Mouse (Mus musculus) WW6 (cell line): Measurements from ENCODE around the gene S100a9.
A peak's percentile ranks its signal among the peaks of the same experiment; 100 is the strongest.

Source experiments
- DNase-seq: peaks from one replicate; pipeline ENCODE4 v3.0.0-alpha.2; 2013; ENCODE audit warnings: low read depth, low spot score

The S100a9 gene

GRCm38 (mm10) chr3:90695613-90696012, at the start of gene S100a9:
Gene S100a9, minus strand, starts transcription at chr3:90695721.
- no peak for DNase-seq

GRCm38 (mm10) chr3:90726606-90727005, 31.1 kb upstream of the S100a9 start, which contains the start of gene Pglyrp4:
Gene Pglyrp4, plus strand, starts transcription at chr3:90726906.
- DNase-seq = no peak

- peak; percentile 70 for DNase-seq
Observed at GRCm38 (mm10) chr3:90709591-90710460, 14.3 kb upstream of the S100a9 start.

GRCm38 (mm10) chr3:90708523-90709202, 13.1 kb upstream of the S100a9 start:
- no peak for DNase-seq

- DNase-seq = no peak
Observed at GRCm38 (mm10) chr3:90702244-90702643, 6.7 kb upstream of the S100a9 start.

GRCm38 (mm10) chr3:90693496-90693895, 2.0 kb downstream of the S100a9 start:
- no peak for DNase-seq

GRCm38 (mm10) chr3:90686835-90687234, 8.7 kb downstream of the S100a9 start:
- no peak for DNase-seq

GRCm38 (mm10) chr3:90683929-90684328, 11.6 kb downstream of the S100a9 start:
- no peak for DNase-seq

- no peak for DNase-seq
Observed at GRCm38 (mm10) chr3:90678656-90679055, 16.9 kb downstream of the S100a9 start.

- DNase-seq = no peak
Observed at GRCm38 (mm10) chr3:90668846-90669245, 26.7 kb downstream of the S100a9 start, which contains the start of gene S100a8. Gene S100a8, plus strand, starts transcription at chr3:90668978.

- no peak for DNase-seq
Observed at GRCm38 (mm10) chr3:90664219-90664618, 31.3 kb downstream of the S100a9 start.

- DNase-seq = no peak
Observed at GRCm38 (mm10) chr3:90659364-90660044, 36.0 kb downstream of the S100a9 start.

GRCm38 (mm10) chr3:90657405-90657804, 38.1 kb downstream of the S100a9 start:
- no peak for DNase-seq

GRCm38 (mm10) chr3:90653717-90654116, 41.8 kb downstream of the S100a9 start, which contains the start of gene S100a7a:
Gene S100a7a, plus strand, starts transcription at chr3:90654017.
- no peak for DNase-seq

- no peak for DNase-seq
Observed at GRCm38 (mm10) chr3:90652878-90653508, 42.5 kb downstream of the S100a9 start.

- DNase-seq = no peak
Observed at GRCm38 (mm10) chr3:90649832-90650231, 45.7 kb downstream of the S100a9 start.

GRCm38 (mm10) chr3:90648981-90649380, 46.5 kb downstream of the S100a9 start:
- no peak for DNase-seq

GRCm38 (mm10) chr3:90647291-90647690, 48.2 kb downstream of the S100a9 start:
- DNase-seq = no peak

- DNase-seq = no peak
Observed at GRCm38 (mm10) chr3:90644220-90644619, 51.3 kb downstream of the S100a9 start.
